Mouse (Mus musculus) brain, embryonic 14.5 days (tissue): ENCODE data around the gene Ifit3.
A peak's percentile ranks its signal among the peaks of the same experiment; 100 is the strongest.

Source experiments
- CTCF ChIP-seq: fragments of 200-500 bp; IDR thresholded peaks from 2 replicates; pipeline ENCODE4 v1.5.1; 2012; ENCODE audit warnings: inconsistent platforms, mild to moderate bottlenecking, moderate library complexity, borderline replicate concordance; ENCODE audit not compliant: insufficient read depth, insufficient read length; ENCODE audit errors: extremely low read depth
- POLR2A ChIP-seq: fragments of 200-500 bp; IDR thresholded peaks from 2 replicates; pipeline ENCODE4 v1.6.1; 2012; ENCODE audit warnings: mild to moderate bottlenecking, inconsistent platforms, borderline replicate concordance; ENCODE audit not compliant: poor library complexity, insufficient read depth, insufficient read length, severe bottlenecking; ENCODE audit errors: extremely low read depth

- peak; percentile 75 for TF ChIP-seq CTCF
- TF ChIP-seq POLR2A: no peak
Observed at GRCm38 (mm10) chr19:34547976-34548375, 35.4 kb upstream of the Ifit3 start.
